Mouse (Mus musculus) skeletal muscle tissue, adult 2 months (tissue): ENCODE data around the gene Lmx1b.

Experiments
- DNase-seq: peaks from one replicate; pipeline ENCODE4 v3.0.0-alpha.2; 2012; ENCODE audit warnings: low read depth, low spot score

The Lmx1b gene

GRCm38 (mm10) chr2:33630081-33631021 is 10.0 kb downstream of the Lmx1b start:
- DNase-seq: no peak

DNA sequence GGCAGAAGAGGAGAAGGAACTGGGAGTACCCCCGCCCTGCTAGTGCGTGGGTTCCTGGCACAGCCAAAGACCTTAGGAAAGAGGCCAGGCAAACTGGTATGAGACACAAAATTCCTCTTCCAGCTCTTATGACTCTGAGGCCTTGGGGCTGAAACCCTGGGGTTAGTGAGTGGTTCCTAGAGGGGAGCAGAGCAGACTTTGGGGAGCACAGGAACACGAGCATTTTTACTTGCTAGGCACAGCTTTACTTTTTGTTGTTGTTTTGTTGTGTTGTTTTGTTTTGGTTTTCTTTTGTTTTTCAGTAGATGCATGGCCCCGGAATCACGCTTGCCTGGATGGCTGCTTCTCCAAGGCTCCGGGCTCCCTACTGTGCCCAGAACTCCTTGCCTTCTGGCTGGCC is 10.7 kb downstream of the Lmx1b start:
- DNase-seq: no peak

- DNase-seq: no peak
These were observed 11.5 kb downstream of the Lmx1b start for GRCm38 (mm10) chr2:33628791-33629190.

DNA sequence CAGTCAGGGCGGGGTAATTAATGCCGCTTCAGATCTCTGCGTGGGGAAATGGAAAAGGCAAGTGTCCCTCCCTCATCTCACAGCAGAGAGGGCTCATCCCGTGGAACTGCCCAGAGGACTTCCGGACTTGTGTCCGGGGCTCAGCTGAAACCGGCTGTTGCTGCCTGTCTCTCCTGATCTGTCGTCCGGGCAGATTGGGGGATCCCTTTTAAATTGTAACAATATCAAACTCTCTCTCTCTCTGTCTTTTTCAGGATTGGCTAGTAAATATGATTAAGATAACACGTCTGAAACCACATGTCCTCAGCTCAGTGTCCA is 13.3 kb downstream of the Lmx1b start:
- no peak for DNase-seq

DNA sequence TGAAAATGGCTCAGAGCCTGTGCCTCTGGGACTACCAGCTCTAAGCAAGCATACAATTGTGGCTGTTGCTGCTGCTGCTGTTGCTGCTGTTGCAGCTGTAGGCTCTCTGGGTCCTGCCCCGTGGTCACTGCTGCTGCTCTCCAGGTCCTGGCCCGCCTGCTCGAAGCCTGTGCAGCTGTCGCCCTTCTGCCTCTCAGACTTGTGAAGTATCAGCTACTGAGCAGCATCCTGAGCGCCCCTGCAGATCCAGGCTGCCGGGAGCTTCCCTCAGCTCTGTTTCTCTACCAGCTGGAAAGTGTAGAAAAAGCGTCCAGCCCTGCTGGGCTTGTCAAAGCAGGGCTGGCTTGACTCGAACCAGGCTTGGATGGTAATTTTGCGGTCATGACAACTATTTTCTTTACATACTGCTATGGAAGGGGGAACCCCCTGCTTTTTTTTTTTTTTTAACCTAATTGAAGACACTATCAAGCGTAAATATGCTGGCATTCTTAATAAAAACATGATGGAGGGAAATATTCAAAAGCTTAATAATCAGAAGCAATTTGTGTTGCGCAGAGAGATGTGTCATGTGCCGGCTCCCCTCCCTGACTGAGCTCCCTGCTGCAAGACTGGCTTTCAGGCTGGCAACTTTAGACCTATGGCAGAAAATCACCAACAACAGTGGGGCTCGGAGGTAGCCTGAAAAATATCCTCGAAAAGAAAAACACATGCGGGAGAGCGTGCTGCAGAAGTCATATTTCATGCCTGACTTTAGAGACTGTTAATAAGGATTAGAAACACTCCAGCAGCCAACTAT is 13.9 kb downstream of the Lmx1b start:
- DNase-seq: no peak

GRCm38 (mm10) chr2:33617670-33618069 is 22.6 kb downstream of the Lmx1b start:
- no peak for DNase-seq

DNA sequence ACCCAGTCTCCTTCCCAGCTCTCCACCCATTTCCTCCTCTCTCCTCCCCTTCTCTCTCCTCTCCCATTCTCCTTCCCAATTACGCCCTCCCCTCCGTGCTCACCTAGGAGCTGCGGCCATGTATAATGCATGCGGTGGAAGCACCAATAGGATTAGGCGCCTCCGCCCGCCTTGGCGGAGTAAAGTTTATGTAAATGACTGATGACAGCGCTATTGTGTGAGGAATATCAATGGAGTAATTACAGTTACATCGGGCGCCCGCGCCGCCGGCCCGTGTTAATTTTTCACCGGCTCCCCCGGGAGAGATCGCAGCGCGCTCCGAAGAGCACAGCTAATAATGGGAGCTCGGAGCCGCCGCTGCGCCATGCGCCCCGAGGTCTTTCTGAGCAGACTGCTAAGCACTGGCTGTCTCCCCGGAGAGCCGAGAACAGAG is 23.9 kb downstream of the Lmx1b start:
- DNase-seq: no peak

- DNase-seq: no peak
These were observed 24.4 kb downstream of the Lmx1b start for GRCm38 (mm10) chr2:33615843-33616344.

- DNase-seq: no peak
These were observed 34.6 kb downstream of the Lmx1b start for GRCm38 (mm10) chr2:33605487-33606256.

- DNase-seq: no peak
These were observed 35.3 kb downstream of the Lmx1b start for GRCm38 (mm10) chr2:33604846-33605486.

DNA sequence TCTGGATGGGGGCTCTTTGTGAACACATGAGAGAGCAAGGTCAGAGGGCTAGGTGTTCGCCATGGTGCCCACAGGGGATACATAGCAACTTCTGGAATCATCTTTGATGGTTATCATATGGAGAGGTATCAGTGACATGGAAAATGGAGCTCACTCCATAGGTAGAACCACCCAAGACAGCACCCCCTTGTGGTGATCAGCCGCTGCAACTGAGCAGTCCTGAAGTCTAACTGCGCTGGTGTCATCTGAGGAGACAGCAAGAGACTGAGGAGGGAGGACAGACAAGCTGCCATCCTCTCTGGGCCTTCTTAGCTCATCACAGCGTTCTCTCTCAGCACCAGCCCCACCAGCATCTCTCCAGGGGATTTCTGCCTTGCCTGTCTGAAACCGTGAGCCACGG is 39.8 kb downstream of the Lmx1b start:
- DNase-seq: no peak

DNA sequence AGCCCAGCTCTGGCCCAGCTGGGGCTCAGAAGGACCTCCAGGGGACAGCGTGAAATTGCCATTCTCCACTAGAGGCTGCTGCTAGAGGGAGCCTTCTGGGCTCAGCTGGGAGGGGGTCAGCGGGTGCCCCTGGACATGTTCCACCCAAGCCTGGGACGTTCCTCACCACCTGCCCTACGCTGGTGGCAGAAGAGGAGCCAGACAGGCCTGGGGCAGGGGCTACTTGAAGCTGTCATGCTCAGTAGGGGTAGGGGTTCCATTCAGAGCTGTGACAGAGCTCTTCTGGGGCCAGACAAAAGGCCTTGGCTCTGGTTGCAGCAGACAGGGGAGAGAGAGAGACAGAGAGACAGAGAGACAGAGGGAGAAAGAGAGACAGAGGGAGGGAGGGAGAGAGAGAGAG is 42.9 kb downstream of the Lmx1b start:
- no peak for DNase-seq

DNA sequence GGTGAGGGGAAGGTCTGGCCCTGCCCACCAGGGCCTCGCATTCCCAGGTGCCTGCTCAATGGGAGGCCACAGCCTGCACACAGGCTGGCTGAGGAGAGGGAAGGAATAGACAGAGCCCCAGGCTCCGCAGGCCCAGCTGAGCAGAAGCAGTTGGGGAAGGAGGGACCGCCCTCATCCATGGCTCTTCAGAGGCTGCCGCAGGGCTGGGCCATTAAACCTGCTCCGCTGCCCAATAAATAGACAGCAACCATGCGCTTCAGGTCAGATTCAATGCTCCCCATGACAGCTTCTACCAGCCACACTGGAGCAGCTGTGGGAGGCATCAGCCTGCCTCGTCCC is 45.3 kb downstream of the Lmx1b start:
- DNase-seq: no peak

- no peak for DNase-seq
These were observed 45.9 kb downstream of the Lmx1b start for GRCm38 (mm10) chr2:33594181-33595084.

GRCm38 (mm10) chr2:33592931-33593555 is 47.3 kb downstream of the Lmx1b start:
- DNase-seq: no peak

GRCm38 (mm10) chr2:33589280-33589679 is 51.0 kb downstream of the Lmx1b start:
- DNase-seq: no peak

DNA sequence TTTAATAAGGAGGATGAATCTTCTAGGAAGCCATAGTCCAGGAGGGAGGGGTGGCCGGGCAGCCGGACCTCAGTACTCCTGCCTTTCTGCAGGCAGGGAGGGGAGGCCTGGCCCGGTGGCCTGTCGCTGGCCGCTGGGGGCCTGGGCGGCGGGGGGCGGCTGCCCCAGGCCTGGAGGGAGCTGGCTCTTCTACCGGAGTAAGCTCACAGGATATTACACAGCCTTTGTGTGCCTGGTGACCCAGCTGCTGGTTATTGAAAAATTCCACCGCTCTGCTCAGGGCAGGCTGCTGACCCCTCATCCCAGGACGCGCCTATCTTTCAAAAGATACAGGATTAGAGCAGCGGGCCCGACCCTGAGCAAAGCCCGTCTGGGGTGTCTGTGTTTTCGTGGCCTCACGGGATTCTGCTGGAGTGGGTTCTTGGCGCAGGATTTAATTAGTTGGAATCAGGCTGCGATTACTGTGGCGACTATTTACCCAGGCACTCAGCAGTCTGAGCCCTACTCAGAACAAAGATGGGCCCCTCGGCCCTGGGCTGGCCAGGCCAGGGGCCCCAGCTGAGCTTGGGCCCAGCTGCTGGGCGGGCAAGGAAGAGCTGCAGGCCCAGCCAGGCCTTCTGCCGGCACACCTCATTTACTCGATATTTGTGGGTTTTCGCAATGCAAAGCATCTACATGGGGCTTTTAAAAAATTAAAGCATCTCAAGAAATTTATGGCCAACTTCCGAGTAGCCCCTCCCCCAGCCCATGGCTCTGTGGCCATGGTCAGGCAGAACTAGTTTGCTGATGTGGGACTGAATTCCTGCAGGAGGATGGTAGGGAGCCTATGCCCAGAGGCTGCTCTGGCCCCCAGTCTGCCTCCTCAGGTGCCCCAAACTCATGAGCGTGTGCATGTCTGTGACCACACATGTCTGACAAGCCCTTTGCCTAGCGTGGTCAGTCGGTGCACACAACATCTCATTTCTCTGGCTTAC is 55.1 kb downstream of the Lmx1b start:
- no peak for DNase-seq

GRCm38 (mm10) chr2:33583761-33584160 is 56.5 kb downstream of the Lmx1b start:
- DNase-seq: no peak

- no peak for DNase-seq
These were observed 57.0 kb downstream of the Lmx1b start for GRCm38 (mm10) chr2:33583317-33583716.
